Mouse (Mus musculus) gastrocnemius, postnatal 10 days (tissue): ENCODE measurements around the gene Rsad1. TPM values are rescaled to one million over a fixed set of nuclear protein-coding genes. Genes with fewer than 3 reads are reported as not detected.

ENCODE experiments used
- DNase-seq: peaks from one replicate; pipeline ENCODE4 v3.0.0; 2021; ENCODE audit warnings: mixed read lengths
- total RNA-seq, 2 experiments: library from RNA; stranded (reverse); gene quantifications; 2 replicates each; pipeline ENCODE4 v1.2.3; 2021

The Rsad1 gene
- total RNA-seq, 2 experiments from 2014 or later = 4.3 to 6.0 TPM

GRCm38 (mm10) chr11:94548041-94548784, 842 bp downstream of the Rsad1 start:
- DNase-seq = peak; percentile 47

GRCm38 (mm10) chr11:94547271-94547670, 1.8 kb downstream of the Rsad1 start:
- DNase-seq = no peak

GRCm38 (mm10) chr11:94546381-94546780, 2.7 kb downstream of the Rsad1 start:
- DNase-seq = no peak

- peak; percentile 32 for DNase-seq
These were observed 4.6 kb downstream of the Rsad1 start for GRCm38 (mm10) chr11:94544422-94544821.

- DNase-seq = peak; percentile 98
These were observed 5.1 kb downstream of the Rsad1 start for GRCm38 (mm10) chr11:94543932-94544331.

- DNase-seq = no peak
These were observed 5.7 kb downstream of the Rsad1 start for GRCm38 (mm10) chr11:94543344-94543743.

- DNase-seq = no peak
These were observed 6.7 kb downstream of the Rsad1 start for GRCm38 (mm10) chr11:94542400-94542799.

GRCm38 (mm10) chr11:94539761-94540160, 9.3 kb downstream of the Rsad1 start:
- no peak for DNase-seq

- DNase-seq = no peak
These were observed 10.2 kb downstream of the Rsad1 start for GRCm38 (mm10) chr11:94538733-94539292.

- no peak for DNase-seq
These were observed 15.9 kb downstream of the Rsad1 start for GRCm38 (mm10) chr11:94533171-94533570.

GRCm38 (mm10) chr11:94528879-94529278, 20.2 kb downstream of the Rsad1 start:
- no peak for DNase-seq

- DNase-seq = no peak
These were observed 22.7 kb downstream of the Rsad1 start for GRCm38 (mm10) chr11:94526171-94526879.

GRCm38 (mm10) chr11:94521219-94521843, 27.7 kb downstream of the Rsad1 start, which contains the start of gene Mycbpap:
Gene Mycbpap (minus strand): TSS chr11:94521742.
- no peak for DNase-seq

- DNase-seq = no peak
These were observed 35.6 kb downstream of the Rsad1 start for GRCm38 (mm10) chr11:94513452-94513851.

- no peak for DNase-seq
These were observed 40.1 kb downstream of the Rsad1 start for GRCm38 (mm10) chr11:94508976-94509375.

GRCm38 (mm10) chr11:94501482-94501881, 47.6 kb downstream of the Rsad1 start:
- DNase-seq = no peak

- no peak for DNase-seq
These were observed 48.7 kb downstream of the Rsad1 start for GRCm38 (mm10) chr11:94500362-94500761.

GRCm38 (mm10) chr11:94499661-94500152, 49.3 kb downstream of the Rsad1 start, which contains the start of gene Epn3:
Gene Epn3 (minus strand): TSS chr11:94499974.
- peak; percentile 29 for DNase-seq

GRCm38 (mm10) chr11:94499035-94499434, 50.0 kb downstream of the Rsad1 start:
- no peak for DNase-seq

GRCm38 (mm10) chr11:94498093-94498996, 50.7 kb downstream of the Rsad1 start:
- peak; percentile 53 for DNase-seq

- no peak for DNase-seq
These were observed 53.6 kb downstream of the Rsad1 start for GRCm38 (mm10) chr11:94495415-94495814.
